Mouse (Mus musculus) 416B (cell line): ENCODE data around the gene Zfp382.
A peak's percentile ranks its signal among the peaks of the same experiment; 100 is the strongest.
"Not testable (repeated sequence)": the region's sequence is repeated elsewhere in the genome, so short reads cannot be mapped to it uniquely, and the experiment has no call there.

ENCODE experiments used
- DNase-seq: peaks from one replicate; pipeline ENCODE4 v3.0.0; 2011; ENCODE audit warnings: low read depth

The Zfp382 gene

GRCm38 (mm10) chr7:30147011-30147410, 25.3 kb downstream of the Zfp382 start:
- no peak for DNase-seq

DNA sequence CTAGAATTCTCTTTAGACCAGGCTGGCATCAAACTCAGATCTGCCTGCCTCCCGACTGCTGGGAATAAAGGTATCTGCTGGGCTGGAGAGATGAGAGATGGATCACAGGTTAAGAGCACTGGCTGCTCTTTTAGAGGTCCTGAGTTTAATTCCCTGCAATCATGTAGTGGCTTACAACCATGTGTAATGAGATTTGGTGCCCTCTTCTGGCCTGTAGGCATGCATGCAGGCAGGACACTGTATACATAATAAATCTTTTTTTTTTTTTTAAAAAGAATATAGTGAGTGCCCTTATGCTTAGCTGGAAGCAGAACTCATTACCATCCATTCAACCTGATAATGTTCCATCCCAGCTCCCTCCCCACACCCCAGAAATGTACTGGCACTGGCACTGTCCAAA, 32.3 kb downstream of the Zfp382 start:
- no peak for DNase-seq

- DNase-seq = no peak
Observed at GRCm38 (mm10) chr7:30155507-30155906, 33.8 kb downstream of the Zfp382 start.

GRCm38 (mm10) chr7:30163113-30163512, 41.4 kb downstream of the Zfp382 start:
- DNase-seq = no peak

DNA sequence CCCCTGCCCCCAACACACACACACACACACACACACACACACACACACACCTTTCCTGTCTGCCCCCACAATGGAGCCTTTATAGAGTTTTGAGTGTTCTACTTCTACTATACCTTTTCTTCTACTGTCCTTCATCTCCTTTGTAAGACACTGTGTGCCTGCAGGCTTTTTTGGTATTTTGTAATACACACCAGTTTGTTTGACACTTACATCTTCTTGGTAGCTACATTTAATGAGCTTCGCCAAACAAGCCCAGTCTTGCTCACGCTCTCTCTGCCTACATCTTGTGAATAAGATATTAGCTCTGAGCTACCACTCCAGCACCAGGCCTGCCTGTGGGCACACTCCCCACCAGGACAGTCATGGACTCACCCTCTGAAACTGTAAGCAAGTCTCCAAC, 43.0 kb downstream of the Zfp382 start:
- DNase-seq = no peak

GRCm38 (mm10) chr7:30168914-30169582, 47.3 kb downstream of the Zfp382 start:
- DNase-seq = no peak

DNA sequence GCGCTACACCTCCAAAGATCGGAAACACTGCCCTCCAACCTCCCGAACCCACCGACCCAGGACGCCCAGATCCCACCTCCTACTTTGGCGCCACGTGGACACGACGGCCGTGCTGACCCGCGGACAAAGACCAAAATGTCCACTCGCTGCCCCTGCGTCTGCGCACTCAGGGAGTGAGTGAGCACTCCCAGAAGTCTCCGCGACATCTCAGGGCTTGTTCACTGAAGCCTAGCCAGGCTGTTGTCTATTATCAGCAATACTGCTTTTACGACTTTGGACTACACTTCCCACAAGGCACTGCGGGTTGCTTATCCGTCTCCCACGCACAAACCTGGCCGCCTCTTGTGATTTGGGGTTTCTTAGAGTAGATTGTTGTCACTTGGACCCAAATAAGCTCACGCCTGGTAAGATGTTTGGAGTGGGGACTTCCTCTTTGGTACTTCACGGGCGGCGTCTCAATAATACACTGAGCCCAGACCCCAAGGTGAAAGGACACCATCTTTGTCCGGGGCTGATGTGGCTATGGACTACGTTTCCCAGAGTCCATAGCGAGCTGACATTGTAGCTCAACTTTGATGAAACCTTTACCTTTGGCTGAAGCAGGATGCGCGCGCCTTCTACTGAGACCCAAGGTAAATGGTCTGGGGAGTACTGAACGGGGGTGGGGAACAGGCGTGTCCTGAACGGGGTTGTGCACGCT, 48.0 kb downstream of the Zfp382 start, which contains the start of gene Zfp146:
TSS of gene Zfp146 (minus strand) at position 168 of the 700 bp plus-strand sequence.
- DNase-seq = peak; percentile 98

DNA sequence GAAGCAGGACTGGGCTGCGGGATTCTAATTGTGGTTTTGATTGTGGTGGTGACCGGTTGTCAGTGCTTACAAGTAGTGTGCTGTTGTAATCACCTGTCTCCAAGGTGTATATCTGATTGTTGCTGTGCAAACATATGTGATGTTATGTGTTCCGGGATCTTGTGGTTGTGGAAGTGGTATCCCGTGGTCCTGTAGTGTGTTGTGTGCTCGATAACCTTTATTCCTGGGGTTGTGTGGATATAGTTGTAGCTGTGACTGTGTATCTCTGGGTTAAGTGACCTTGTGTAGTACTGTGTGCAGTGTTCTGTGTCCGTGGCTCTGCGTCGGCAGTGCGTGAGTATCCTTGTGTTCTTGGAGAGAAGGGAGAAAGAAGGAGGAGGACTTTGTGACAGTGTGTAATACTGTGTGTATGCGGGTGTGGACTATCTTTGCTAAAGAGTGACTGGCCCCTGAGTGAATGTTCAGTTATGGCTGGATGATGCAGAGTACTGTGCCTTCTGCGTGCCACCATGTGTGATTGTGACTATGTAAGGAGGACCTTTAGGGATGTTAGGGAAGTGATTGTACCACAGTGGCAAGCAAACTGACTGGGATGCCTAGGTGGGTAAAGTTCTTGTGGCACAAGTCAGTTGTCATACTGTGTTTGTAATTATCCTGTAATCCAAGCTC, 48.7 kb downstream of the Zfp382 start:
- DNase-seq = no peak

GRCm38 (mm10) chr7:30176474-30176873, 54.7 kb downstream of the Zfp382 start:
- no peak for DNase-seq

DNA sequence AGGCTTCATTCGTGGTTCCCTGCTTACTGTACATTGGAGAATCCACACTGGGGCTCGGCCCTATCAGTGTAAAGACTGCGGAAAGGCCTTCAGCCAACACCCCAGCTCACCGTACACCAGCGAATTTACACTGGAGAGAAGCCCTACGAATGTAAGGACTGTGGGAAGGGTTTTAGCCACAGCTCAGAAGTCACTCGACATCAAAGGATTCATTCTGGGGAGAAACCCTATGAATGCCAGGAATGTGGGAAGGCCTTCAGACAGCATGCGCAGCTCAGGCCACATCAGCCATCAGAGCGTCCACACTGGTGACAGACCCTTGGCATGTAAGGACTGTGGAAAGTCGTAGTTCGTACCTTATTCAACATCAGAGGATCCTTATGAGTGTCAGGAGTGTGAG, 56.5 kb downstream of the Zfp382 start:
- DNase-seq = no peak

- DNase-seq = peak; percentile 83
Observed at GRCm38 (mm10) chr7:30181308-30181707, 59.6 kb downstream of the Zfp382 start.

- DNase-seq = not testable (repeated sequence)
Observed at GRCm38 (mm10) chr7:30181929-30182328, 60.2 kb downstream of the Zfp382 start.

DNA sequence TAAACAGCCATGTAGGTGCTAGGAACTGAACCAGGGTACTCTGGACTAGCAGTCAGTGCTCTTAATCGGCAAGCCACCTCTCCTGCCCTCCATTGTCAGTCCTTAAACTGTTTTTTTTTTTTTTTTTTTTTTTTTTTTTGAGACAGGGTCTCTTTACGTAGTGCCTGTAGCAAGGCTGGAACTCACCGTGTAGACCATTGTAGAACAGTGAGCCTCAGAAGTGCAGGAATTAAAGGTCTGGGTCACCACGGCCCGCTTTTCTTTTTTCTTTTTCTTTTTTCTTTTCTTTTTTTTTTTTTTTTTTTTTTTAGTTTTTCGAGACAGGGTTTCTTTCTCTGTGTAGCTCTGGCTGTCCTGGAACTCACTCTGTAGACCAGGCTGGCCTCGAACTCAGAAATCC, 61.4 kb downstream of the Zfp382 start:
- not testable (repeated sequence) for DNase-seq

DNA sequence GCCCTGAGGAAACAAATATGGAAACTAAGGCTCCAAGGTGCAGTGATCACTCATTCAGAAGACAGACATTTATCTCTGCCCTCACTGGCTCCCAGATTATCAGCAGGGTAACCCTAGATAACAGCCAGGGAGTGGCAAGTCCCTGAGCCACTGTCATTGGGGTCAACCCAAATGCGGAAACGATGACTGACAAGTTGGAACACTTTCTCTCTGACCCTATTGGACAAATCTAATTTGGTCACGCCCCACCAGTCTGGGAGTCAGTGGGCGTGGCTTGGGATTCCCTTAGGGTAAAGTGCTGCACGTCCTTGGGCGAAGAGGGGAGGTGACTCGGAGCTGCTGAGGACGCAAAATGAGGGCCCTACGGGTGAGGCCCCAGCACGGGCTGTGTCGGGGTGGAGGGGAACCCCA, 62.1 kb downstream of the Zfp382 start, which contains the start of gene Cox7a1:
TSS of gene Cox7a1 (plus strand) at position 266 of the 411 bp plus-strand sequence.
- peak; percentile 98 for DNase-seq
